Mouse (Mus musculus) ovary, postnatal 10 days (tissue): ENCODE measurements around the gene Olfr199.
"Not testable (repeated sequence)": the region's sequence is repeated elsewhere in the genome, so short reads cannot be mapped to it uniquely, and the experiment has no call there.

Experiments used
- DNase-seq: peaks from one replicate; pipeline ENCODE4 v3.0.0; 2022; ENCODE audit warnings: low spot score

Gene Olfr199

GRCm38 (mm10) chr16:59219667-59220066 is at the start of gene Olfr199:
Gene Olfr199, minus strand, starts transcription at chr16:59219767.
- DNase-seq = not testable (repeated sequence)

GRCm38 (mm10) chr16:59269097-59269496 is 49.5 kb upstream of the Olfr199 start:
- not testable (repeated sequence) for DNase-seq

- DNase-seq = no peak
These were observed 30.1 kb upstream of the Olfr199 start for GRCm38 (mm10) chr16:59249684-59250083.

- DNase-seq = not testable (repeated sequence)
These were observed 1.7 kb downstream of the Olfr199 start for GRCm38 (mm10) chr16:59217861-59218260.

GRCm38 (mm10) chr16:59203433-59203832 is 16.1 kb downstream of the Olfr199 start, which contains the start of gene Olfr198:
Gene Olfr198, minus strand, starts transcription at chr16:59203533.
- DNase-seq = not testable (repeated sequence)

- no peak for DNase-seq
These were observed 49.2 kb downstream of the Olfr199 start, which contains the start of gene Olfr196 for GRCm38 (mm10) chr16:59170354-59170753. Gene Olfr196, minus strand, starts transcription at chr16:59170454.
